Mouse (Mus musculus) T-cell, adult 66 days (primary cell): ENCODE measurements around the gene Apol10a. TPM values are rescaled to one million over a fixed set of nuclear protein-coding genes. Genes with fewer than 3 reads are reported as not detected.

Source experiments
- total RNA-seq, 2 experiments: library from RNA; stranded (reverse); gene quantifications; 3 replicates in 1 of 2; 4 replicates in 1 of 2; pipeline ENCODE4 v1.2.4; 2023

Apol10a gene
- not detected for total RNA-seq

GRCm38 (mm10) chr15:77476693-77477092 lies at the start of gene Apol10a:
Apol10a (plus strand) TSS chr15:77477047.

GRCm38 (mm10) chr15:77447392-77447791 lies 29.5 kb upstream of the Apol10a start, which contains the start of gene Apol7b:
Apol7b (minus strand) TSS chr15:77447492.

GRCm38 (mm10) chr15:77507966-77508365 lies 31.1 kb downstream of the Apol10a start, which contains the start of gene Apol11a:
Apol11a (plus strand) TSS chr15:77508271.

GRCm38 (mm10) chr15:77533216-77533615 lies 56.4 kb downstream of the Apol10a start, which contains the start of gene Apol7c:
Apol7c (minus strand) TSS chr15:77533316.

Other genes with a start within 250 kb of the Apol10a start
- gene Rbfox2, start 170.0 kb upstream of the Apol10a start, total RNA-seq, result 1 to 10 TPM in 1 of 2 experiments, not detected in 1; 1.4 TPM
- not detected for gene Apol7a, start 77.9 kb upstream of the Apol10a start, total RNA-seq
- gene Apol9a, start 65.9 kb upstream of the Apol10a start, total RNA-seq, result 1 to 10 TPM in 1 of 2 experiments, not detected in 1; 1.3 TPM
- 1 to 10 TPM; 2.4 to 3.2 TPM for gene Apol7b, start 29.6 kb upstream of the Apol10a start, total RNA-seq
- 1 to 10 TPM; 2.4 to 3.0 TPM for gene Apol11a, start 31.2 kb downstream of the Apol10a start, total RNA-seq
- gene Apol7c, start 56.3 kb downstream of the Apol10a start, total RNA-seq, result 1 to 10 TPM in 1 of 2 experiments, under 1 TPM in 1; 0.96 to 1.4 TPM
- gene 1700025B11Rik, start 84.8 kb downstream of the Apol10a start, total RNA-seq, result not detected
- gene Apol10b, start 119.1 kb downstream of the Apol10a start, total RNA-seq, result 1 to 10 TPM; 1.6 to 3.2 TPM
- not detected for gene Gm36245, start 122.2 kb downstream of the Apol10a start, total RNA-seq
- gene Apol11b, start 166.2 kb downstream of the Apol10a start, total RNA-seq, result 10 to 100 TPM in 1 of 2 experiments, 1 to 10 TPM in 1; 7.8 to 10.7 TPM
- gene Apol7e, start 221.8 kb downstream of the Apol10a start, total RNA-seq, result 10 to 100 TPM; 48.8 to 57.0 TPM